Mouse (Mus musculus) T-helper 17 cell (primary cell): ENCODE results near the gene Kalrn.

ENCODE experiments used
- in situ Hi-C, 2 experiments: fragments of 300-600 bp; cut with MboI, MseI; formaldehyde crosslinking; loops; 1 replicate in 1 of 2; 2 replicates in 1 of 2; pipeline ENCODE4 v1.15.1; 2025; ENCODE audit warnings: high pct_unique_total_duplicates in 2 of 2

Kalrn gene

GRCm38 (mm10) chr16:34573151-34573802 is at the start of gene Kalrn:
TSS of gene Kalrn (minus strand) at chr16:34573532.
- in situ Hi-C loops: loop anchor here (10.0 kb wide), 2 partner anchors 52 to 1488 kb away; no protein-coding TSS in a partner anchor

DNA sequence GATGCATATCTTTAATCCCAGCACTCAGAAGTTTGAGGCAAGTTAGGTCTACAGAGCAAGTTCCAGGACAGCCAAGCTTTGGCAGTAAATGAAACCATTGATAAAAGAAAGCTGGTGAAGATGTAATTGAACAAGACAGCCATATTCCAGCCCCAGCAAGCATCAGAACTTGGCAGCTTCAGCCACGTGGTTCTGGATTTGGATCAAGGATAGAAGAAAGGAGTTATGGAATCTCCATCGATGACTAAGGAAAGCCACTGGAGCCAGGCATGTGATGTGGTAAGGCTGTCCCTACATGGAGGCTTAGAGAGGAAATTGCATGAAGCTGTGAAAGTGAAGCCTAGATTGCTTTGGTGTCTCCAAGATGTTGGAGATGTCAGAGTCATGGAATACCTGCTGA is 40.7 kb upstream of the Kalrn start:
- in situ Hi-C loops: no loop called here

DNA sequence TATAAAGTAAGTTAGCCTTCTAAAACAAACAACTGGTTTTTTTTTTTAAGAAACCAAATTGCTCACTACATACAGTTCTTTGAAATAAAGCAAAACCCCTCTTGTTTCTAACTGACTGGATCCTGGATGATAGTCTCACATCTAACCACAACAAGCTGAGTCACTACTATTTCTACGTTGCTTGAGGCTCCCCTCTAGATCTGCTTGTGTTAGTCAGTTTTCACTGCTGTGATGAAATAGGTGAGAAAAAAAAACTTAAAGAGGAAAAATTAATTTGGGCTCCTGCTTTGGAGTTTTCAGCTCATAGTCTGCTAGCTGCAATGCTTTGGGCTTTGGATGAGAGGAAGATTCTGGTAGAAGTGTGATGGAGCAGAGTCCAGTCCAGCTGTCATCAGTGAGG is 36.8 kb upstream of the Kalrn start:
- in situ Hi-C loops: no loop called here

- in situ Hi-C loops: no loop called here
These were observed 32.3 kb upstream of the Kalrn start for GRCm38 (mm10) chr16:34605679-34606078.

DNA sequence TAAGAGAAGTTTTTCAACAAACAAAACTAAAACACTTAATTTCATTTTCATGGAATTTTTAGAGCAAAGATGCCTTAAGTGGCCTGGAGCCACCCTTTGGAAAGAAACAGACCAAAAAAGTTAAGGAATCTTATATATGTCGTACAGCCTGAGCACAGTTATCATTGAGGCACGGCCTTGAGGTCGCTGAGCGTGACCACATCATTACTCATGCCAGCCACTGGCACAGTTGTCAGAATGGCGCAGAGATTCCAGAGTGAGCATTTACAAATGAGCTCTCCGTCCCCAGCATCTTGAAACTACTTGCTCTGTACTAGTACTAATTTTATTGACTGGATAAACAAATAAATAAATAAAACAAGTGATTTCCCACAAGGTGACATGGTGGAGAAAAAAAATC is 30.5 kb upstream of the Kalrn start:
- in situ Hi-C loops: no loop called here

DNA sequence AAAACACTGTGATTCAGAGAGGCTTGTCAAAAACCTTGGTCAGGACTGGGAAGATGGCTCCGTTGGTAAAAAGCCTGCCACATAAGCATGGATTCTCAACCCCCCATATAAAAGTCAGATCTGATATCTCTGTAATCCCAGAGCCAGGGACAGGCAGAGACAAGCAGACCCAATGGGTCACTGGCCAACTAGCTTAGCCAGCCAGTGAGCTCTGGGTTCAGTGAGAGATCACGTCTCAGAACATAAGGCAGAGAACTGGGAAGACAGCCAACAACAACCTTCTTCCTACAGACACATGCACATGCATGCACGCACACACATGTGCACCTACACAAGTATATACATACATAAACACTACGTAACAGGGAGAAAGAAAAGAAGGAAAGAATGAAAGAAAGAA is 29.7 kb upstream of the Kalrn start:
- in situ Hi-C loops: no loop called here

DNA sequence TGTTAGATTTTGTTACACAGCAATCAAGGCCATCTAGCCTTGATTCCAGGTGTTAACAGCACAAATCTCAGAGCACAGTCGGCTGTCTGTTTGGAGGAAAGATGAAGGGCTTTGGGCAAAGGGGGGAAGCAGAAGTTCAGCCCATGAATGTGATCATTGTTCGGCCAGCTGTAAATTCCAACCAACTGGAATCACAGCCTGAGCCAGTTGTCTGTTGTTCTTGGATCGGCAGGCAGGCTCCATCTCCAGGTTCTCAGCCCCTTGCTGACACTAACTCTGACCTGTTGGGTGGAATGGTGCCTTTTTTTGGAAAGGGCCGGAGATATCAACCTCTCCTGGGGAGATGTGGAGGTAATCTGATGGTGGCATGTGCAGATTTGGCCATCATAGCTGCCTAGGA is 28.6 kb upstream of the Kalrn start:
- in situ Hi-C loops: no loop called here

DNA sequence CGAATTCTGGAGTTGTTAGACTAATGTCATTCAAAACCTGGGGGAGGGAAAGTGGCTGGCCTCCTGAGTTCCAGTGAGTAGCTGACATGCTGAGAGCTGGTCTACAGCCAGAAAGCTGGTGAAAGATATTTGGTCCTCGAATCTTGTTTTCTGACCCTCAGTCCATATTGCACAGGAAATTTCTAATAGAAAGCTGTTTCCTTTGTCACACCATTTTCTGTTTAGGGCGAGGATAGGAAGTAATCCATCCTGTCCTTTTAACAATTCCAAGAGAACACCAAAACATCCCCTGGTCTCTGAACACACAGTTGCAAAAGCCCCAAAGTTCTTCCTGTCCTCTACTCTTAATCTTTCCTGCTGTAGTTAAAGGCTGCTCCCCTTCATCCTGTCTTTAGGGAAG is 22.0 kb upstream of the Kalrn start:
- in situ Hi-C loops: no loop called here

DNA sequence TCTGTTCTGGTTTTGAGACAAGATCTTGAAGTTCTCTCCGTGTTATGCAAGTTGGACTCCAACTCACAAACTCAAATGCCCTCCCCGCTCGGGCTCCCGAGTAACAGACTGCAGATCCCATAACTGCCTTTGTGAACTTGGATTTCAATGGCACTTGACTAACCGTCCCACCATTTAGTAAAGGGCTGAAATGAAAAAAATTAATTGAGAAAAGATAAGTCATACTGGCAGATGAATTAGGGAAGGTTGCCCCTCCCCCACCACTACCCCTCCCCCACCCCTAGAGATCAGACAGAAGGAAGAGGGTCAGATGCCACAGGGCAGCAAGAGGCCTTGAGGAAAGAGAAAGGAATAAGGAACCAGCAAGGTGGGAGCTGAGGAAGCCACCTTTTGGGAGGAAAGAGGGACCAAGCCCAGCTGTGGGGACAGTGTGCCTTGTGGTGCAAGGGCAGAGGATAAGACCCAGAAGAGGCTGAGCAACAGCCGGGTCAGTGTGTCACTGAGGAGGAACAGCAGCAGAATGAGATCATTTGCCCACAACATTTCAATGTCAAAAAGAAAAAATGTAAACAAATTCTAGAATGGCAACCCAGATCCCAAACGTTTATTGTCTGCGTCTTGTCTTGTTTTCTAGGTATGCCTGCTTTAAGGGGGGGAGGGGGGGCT is 21.4 kb upstream of the Kalrn start:
- in situ Hi-C loops: no loop called here

DNA sequence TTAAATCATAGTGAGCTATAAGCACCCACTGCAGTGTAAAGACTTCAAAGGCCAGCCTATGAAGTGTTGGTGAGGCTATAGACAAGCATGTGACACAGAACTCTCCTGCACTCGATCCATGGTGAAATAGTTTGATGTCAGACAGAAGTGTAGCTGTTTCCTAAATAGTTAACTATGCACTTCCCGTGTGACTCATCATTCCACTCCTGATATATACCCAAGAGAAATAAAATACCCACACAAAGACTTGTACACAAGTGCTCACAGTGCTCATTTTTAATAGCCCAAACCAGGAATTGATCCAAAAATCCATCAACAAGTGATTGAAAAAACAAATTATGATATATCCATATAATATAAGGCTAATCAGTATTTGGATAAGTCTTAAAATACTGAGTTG is 19.4 kb upstream of the Kalrn start:
- in situ Hi-C loops: no loop called here

DNA sequence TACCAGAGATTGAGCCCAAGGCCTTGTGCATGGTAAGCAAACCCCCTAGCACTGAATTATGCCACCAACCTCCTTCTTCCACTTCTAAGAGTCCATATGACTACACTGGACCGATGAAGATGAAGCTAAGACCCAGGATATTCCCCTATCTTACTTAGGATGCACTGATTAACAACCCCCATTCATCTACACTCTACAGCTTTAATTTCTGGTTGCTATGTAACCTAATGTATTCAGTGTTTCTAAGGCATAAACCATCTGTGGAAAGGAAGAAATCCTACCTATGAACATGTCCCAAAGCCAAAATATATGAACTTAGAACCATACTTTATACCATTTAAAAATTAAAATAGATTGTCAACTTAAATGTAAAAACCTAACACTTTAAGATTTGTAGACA is 18.6 kb upstream of the Kalrn start:
- in situ Hi-C loops: no loop called here

DNA sequence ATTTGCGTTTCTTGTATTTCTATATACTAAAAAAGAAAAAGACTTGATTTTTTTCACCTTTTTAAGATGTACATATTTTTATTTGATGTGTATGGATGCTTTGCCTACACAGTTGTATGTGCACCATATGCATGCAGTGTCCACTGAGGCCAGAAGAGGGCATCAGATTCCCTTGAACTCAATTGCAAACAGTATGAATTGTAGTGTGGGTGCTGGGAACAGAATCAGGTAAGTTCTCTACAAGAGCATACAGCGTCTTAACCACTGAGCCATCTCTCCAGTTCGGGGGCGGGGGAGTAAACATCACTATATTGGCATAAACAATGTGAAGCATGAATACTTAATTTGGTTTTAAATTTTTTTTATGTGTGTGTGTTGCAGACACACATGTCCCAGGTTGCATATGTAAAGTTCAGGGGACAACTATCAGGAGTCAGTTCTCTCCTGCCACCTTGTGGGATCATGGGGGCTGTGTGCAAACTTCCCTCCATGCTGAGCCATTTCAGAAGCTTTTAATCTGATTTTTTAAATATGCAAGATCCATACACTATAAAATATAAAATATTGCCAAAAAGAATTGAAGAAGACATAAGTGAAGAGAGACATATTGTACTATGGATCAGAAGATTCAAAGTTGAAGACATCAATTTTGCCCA is 6.5 kb upstream of the Kalrn start:
- in situ Hi-C loops: loop anchor here (10.0 kb wide), 2 partner anchors 45 to 1495 kb away; no protein-coding TSS in a partner anchor

DNA sequence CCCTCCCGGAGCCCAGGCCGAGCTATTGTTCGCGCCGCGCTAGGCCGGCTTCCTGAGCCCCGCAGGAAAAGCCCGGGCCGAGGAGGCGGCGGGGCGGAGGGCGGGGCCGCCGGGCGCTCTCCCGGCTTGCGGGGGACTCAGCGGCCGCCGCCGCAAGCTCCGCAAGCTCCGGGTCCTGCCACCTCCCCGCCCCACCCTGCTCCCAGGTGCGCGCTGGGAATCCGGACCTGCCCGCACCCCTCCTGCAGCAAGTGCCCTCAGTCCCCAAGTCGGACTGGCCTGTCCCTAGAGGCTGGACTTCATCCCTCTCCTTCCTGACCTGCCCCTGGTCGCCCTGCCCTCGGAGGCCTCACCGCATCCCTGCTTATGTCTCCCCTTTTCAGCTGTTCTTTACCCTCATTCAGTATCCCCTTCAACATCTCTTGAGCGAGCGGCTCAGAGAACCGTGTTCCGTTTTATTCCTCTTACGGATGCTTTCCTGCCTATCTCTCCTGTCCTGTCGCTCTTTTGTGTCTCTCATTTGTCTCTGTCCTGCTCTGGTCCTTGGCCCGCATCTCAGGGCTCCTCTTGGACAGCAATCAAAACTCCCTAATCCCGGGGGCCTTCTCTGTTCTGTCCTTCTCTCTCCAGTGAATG is 642 bp upstream of the Kalrn start:
- in situ Hi-C loops: loop anchor here (10.0 kb wide), 2 partner anchors 51 to 1489 kb away; no protein-coding TSS in a partner anchor

DNA sequence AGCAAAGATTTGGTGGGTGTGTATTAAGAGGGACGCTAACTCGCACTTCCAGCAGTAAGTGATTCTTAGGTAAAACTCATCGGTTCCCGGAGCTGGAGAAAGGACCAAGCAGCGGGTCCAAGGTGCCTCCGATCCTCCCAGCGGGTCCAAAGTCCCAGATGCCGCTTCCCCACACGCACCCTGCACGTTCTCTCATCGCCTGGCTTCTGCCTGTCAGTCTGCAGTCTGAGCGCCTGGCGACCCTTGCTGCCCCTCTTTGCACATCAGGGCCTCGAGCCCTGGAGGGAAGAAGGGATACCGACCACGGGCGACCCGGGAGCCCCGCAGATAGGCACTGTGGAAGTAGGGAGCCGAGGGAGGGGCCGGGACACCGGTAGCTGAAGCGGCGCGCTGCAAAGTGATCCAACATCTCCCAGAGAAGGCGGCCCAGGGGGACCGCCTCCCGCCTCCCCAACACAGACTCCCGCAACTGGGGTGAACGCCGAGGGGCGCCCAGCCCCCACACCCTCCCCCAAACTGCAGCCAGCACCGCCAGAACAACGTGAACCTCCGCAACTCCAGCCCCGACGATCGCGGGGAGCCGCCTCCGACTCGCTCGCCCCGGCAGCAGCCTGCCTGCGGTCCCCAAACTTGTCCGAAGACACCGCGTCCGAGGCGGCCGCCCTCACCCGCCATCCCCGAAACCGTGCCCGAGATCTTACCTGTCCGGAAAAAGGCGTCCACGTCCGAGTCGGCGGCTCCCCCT is 754 bp downstream of the Kalrn start:
- in situ Hi-C loops: loop anchor here (10.0 kb wide), 2 partner anchors 52 to 1488 kb away; no protein-coding TSS in a partner anchor

- in situ Hi-C loops: loop anchor here (10.0 kb wide), 2 partner anchors 53 to 1487 kb away; no protein-coding TSS in a partner anchor
These were observed 1.4 kb downstream of the Kalrn start for GRCm38 (mm10) chr16:34571931-34572405.

GRCm38 (mm10) chr16:34569897-34570296 is 3.4 kb downstream of the Kalrn start:
- in situ Hi-C loops: loop anchor here (10.0 kb wide), 2 partner anchors 55 to 1485 kb away; no protein-coding TSS in a partner anchor

- in situ Hi-C loops: no loop called here
These were observed 4.5 kb downstream of the Kalrn start for GRCm38 (mm10) chr16:34568831-34569230.

GRCm38 (mm10) chr16:34563593-34564280 is 9.6 kb downstream of the Kalrn start:
- in situ Hi-C loops: no loop called here

DNA sequence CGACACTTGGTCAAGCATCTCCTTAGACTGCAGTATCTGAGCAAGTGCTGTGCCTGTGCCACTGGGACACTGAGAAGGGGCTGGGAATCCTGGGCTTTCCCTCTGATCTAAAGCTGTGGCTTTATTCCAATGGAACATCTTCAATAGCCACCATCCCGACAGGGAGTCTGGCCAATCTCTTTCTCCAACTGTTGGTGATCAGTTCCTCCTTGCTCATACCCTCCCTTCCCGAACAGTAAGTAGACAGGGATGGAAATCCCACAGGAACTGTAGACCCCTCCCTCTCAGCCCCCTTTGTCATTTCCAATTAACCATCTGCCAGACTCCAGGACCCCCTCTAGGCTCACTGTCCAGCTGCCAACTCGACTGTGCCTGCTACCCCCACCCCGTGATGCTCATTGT is 11.6 kb downstream of the Kalrn start:
- in situ Hi-C loops: no loop called here

DNA sequence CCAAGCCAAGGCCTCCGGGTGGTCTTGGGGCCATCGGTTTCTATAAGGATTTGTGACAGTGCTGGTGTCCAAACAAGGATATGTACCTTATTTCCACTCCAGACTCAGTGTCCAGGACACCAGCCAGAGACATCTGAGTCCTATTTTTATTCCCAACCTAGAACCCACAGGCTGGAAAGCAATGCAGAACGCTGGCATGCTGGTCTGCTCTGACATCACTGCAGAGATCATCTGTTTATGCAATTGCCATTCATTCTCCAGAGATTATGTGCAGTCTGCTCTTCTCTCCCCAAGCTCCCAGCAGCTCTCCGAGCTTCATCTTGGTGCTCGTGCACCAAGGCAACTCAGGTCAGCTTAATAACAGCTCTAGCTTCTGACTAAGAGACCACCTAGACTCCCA is 12.5 kb downstream of the Kalrn start:
- in situ Hi-C loops: no loop called here

- in situ Hi-C loops: no loop called here
These were observed 12.9 kb downstream of the Kalrn start for GRCm38 (mm10) chr16:34560411-34560810.
